Mouse (Mus musculus) regulatory T cell (primary cell): ENCODE measurements at regions not wholly inside any gene's neighbourhood (a gene's known extent, or its start where the extent isn't known, plus 50 kb on each side); places are given as distances from the start of the nearest gene placed in this dataset.

Experiments
- in situ Hi-C: fragments of 300-600 bp; cut with MboI, MseI; formaldehyde crosslinking; loops from one replicate; pipeline ENCODE4 v1.15.1; 2025; ENCODE audit warnings: high pct_unique_total_duplicates

- in situ Hi-C loops: no loop called here
Measured at GRCm38 (mm10) chr17:45966736-45967135, 65.4 kb downstream of the Vegfa start.

- in situ Hi-C loops: no loop called here
Measured at GRCm38 (mm10) chr17:45964031-45964430, 68.1 kb downstream of the Vegfa start.

GRCm38 (mm10) chr17:45963332-45963731 lies 68.8 kb downstream of the Vegfa start:
- in situ Hi-C loops: no loop called here

GRCm38 (mm10) chr17:45961626-45962319 lies 70.4 kb downstream of the Vegfa start:
- in situ Hi-C loops: no loop called here

GRCm38 (mm10) chr17:45958094-45958881 lies 73.9 kb downstream of the Vegfa start:
- in situ Hi-C loops: loop anchor here (10.0 kb wide), 1 partner anchor 1373 kb away; no protein-coding TSS in a partner anchor

GRCm38 (mm10) chr17:45955481-45955880 lies 76.7 kb downstream of the Vegfa start:
- in situ Hi-C loops: loop anchor here (10.0 kb wide), 1 partner anchor 1371 kb away; no protein-coding TSS in a partner anchor

GRCm38 (mm10) chr17:45954824-45955223 lies 77.3 kb downstream of the Vegfa start:
- in situ Hi-C loops: loop anchor here (5.0 to 10.0 kb wide), 2 partner anchors 47 to 1370 kb away; no protein-coding TSS in a partner anchor

- in situ Hi-C loops: loop anchor here (5.0 to 10.0 kb wide), 2 partner anchors 49 to 1369 kb away; no protein-coding TSS in a partner anchor
Measured at GRCm38 (mm10) chr17:45953523-45953922, 78.6 kb downstream of the Vegfa start.

GRCm38 (mm10) chr17:45950533-45951164 lies 81.5 kb downstream of the Vegfa start:
- in situ Hi-C loops: loop anchor here (5.0 to 10.0 kb wide), 2 partner anchors 52 to 1366 kb away; no protein-coding TSS in a partner anchor

- in situ Hi-C loops: no loop called here
Measured at GRCm38 (mm10) chr17:45949141-45949540, 83.0 kb downstream of the Vegfa start.

- in situ Hi-C loops: no loop called here
Measured at GRCm38 (mm10) chr17:45948314-45948935, 83.7 kb downstream of the Vegfa start.

GRCm38 (mm10) chr17:45945005-45945404 lies 87.2 kb downstream of the Vegfa start:
- in situ Hi-C loops: no loop called here

GRCm38 (mm10) chr17:45943244-45943643 lies 88.9 kb downstream of the Vegfa start:
- in situ Hi-C loops: no loop called here

- in situ Hi-C loops: no loop called here
Measured at GRCm38 (mm10) chr17:45941890-45942375, 90.2 kb downstream of the Vegfa start.

- in situ Hi-C loops: no loop called here
Measured at GRCm38 (mm10) chr17:45940121-45940813, 91.9 kb downstream of the Vegfa start.

- in situ Hi-C loops: loop anchor here (10.0 kb wide), 1 partner anchor 63 kb away; no protein-coding TSS in a partner anchor
Measured at GRCm38 (mm10) chr17:45938284-45938683, 93.9 kb downstream of the Vegfa start.

GRCm38 (mm10) chr17:45936577-45936976 lies 95.6 kb downstream of the Vegfa start:
- in situ Hi-C loops: loop anchor here (10.0 kb wide), 1 partner anchor 62 kb away; no protein-coding TSS in a partner anchor

GRCm38 (mm10) chr17:45935291-45935690 lies 96.9 kb downstream of the Vegfa start:
- in situ Hi-C loops: loop anchor here (10.0 kb wide), 1 partner anchor 60 kb away; no protein-coding TSS in a partner anchor

GRCm38 (mm10) chr17:45934002-45934401 lies 98.2 kb downstream of the Vegfa start:
- in situ Hi-C loops: loop anchor here (10.0 kb wide), 1 partner anchor 59 kb away; no protein-coding TSS in a partner anchor

GRCm38 (mm10) chr17:45933034-45933433 lies 99.1 kb downstream of the Vegfa start:
- in situ Hi-C loops: loop anchor here (10.0 kb wide), 1 partner anchor 58 kb away; no protein-coding TSS in a partner anchor
